Mouse (Mus musculus): ENCODE measurements around the gene Dnlz.

Dnlz gene

GRCm38 (mm10) chr2:26357484-26357883, 5.6 kb upstream of the Dnlz start:
- DNase-seq (ENCODE audit: low spot score in 2 of 2), result no peak

- no peak for DNase-seq (ENCODE audit: low spot score in 2 of 2)
These were observed 4.8 kb upstream of the Dnlz start for GRCm38 (mm10) chr2:26356678-26357077.

GRCm38 (mm10) chr2:26356231-26356630, 4.3 kb upstream of the Dnlz start:
- no peak for DNase-seq (ENCODE audit: low spot score in 2 of 2)

GRCm38 (mm10) chr2:26354401-26354800, 2.5 kb upstream of the Dnlz start:
- no peak for DNase-seq (ENCODE audit: low spot score in 2 of 2)

GRCm38 (mm10) chr2:26353066-26353980, 1.4 kb upstream of the Dnlz start:
- no peak for DNase-seq (ENCODE audit: low spot score in 2 of 2)

GRCm38 (mm10) chr2:26352291-26352910, 491 bp upstream of the Dnlz start:
- DNase-seq (ENCODE audit: low spot score in 2 of 2), result no peak

- DNase-seq (ENCODE audit: low spot score in 2 of 2), result no peak
These were observed 3.7 kb downstream of the Dnlz start for GRCm38 (mm10) chr2:26348241-26348640.

GRCm38 (mm10) chr2:26342609-26343490, 9.1 kb downstream of the Dnlz start:
- DNase-seq (ENCODE audit: low spot score in 2 of 2), result no peak

GRCm38 (mm10) chr2:26342044-26342443, 9.9 kb downstream of the Dnlz start:
- peak; percentile 83 to 86 for DNase-seq (ENCODE audit: low spot score in 2 of 2)

- DNase-seq (ENCODE audit: low spot score in 2 of 2), result peak in 1 of 2 experiments; percentile 75
These were observed 10.4 kb downstream of the Dnlz start for GRCm38 (mm10) chr2:26341510-26341981.

- DNase-seq (ENCODE audit: low spot score in 2 of 2), result no peak
These were observed 12.7 kb downstream of the Dnlz start for GRCm38 (mm10) chr2:26339204-26339551.

GRCm38 (mm10) chr2:26338302-26339203, 13.4 kb downstream of the Dnlz start:
- DNase-seq (ENCODE audit: low spot score in 2 of 2), result no peak

- DNase-seq (ENCODE audit: low spot score in 2 of 2), result no peak
These were observed 21.2 kb downstream of the Dnlz start for GRCm38 (mm10) chr2:26330702-26331101.

GRCm38 (mm10) chr2:26330056-26330468, 21.8 kb downstream of the Dnlz start:
- DNase-seq (ENCODE audit: low spot score in 2 of 2), result no peak

GRCm38 (mm10) chr2:26329402-26329801, 22.5 kb downstream of the Dnlz start:
- DNase-seq (ENCODE audit: low spot score in 2 of 2), result peak in 1 of 2 experiments; percentile 59

- no peak for DNase-seq (ENCODE audit: low spot score in 2 of 2)
These were observed 24.1 kb downstream of the Dnlz start for GRCm38 (mm10) chr2:26327852-26328251.

GRCm38 (mm10) chr2:26325386-26326181, 26.3 kb downstream of the Dnlz start:
- no peak for DNase-seq (ENCODE audit: low spot score in 2 of 2)

GRCm38 (mm10) chr2:26324917-26325316, 27.0 kb downstream of the Dnlz start:
- DNase-seq (ENCODE audit: low spot score in 2 of 2), result no peak

- no peak for DNase-seq (ENCODE audit: low spot score in 2 of 2)
These were observed 28.2 kb downstream of the Dnlz start for GRCm38 (mm10) chr2:26323589-26324325.
